Mouse (Mus musculus): Measurements from ENCODE around the gene Rapgef2.
A peak's percentile ranks its signal among the peaks of the same experiment; 100 is the strongest.

Rapgef2 gene

DNA sequence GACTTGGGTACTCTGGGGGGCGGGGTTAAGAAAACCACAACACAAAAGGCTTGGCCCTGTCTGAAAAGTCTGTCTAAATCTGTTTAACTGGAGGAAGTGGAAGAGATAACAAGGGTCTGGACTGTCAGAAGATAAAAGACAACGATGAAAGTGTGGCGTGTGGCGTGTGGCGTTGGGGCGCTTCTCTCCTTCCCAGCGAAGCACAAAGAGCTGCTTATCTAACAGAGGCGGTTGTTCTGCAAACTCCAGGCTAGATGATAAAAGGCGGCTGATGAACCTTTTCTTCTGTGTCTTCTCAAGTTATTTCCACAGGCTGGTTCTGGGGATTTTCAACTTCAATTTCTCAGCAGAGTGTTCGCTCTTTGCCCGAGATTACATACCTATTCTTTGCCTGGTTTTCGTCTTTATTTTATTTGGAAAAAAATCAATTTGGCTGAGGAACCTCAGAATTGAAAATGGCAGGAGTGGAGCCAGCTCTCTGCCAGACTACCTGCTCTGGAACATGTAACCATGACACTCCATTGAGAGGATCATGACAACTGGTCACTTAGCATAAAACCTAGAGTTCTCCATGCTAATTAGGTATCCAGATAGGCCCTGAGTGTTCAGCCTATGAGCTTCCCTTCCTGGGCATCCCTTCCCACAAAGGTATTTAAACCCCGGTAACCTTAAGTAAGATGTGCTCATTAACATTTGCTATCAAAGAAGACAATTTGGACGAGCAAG, 258.0 kb downstream of the Rapgef2 start:
- DNase-seq (ENCODE audit: low read depth), result no peak

GRCm38 (mm10) chr3:79025983-79026382, 260.3 kb downstream of the Rapgef2 start:
- DNase-seq (ENCODE audit: low read depth), result no peak

GRCm38 (mm10) chr3:79023735-79024328, 262.5 kb downstream of the Rapgef2 start:
- peak; percentile 4 for DNase-seq (ENCODE audit: low read depth)

GRCm38 (mm10) chr3:79022690-79023089, 263.6 kb downstream of the Rapgef2 start:
- DNase-seq (ENCODE audit: low read depth), result no peak

GRCm38 (mm10) chr3:79017440-79017839, 268.9 kb downstream of the Rapgef2 start:
- no peak for DNase-seq (ENCODE audit: low read depth)

GRCm38 (mm10) chr3:79016830-79017229, 269.5 kb downstream of the Rapgef2 start:
- DNase-seq (ENCODE audit: low read depth), result no peak

DNA sequence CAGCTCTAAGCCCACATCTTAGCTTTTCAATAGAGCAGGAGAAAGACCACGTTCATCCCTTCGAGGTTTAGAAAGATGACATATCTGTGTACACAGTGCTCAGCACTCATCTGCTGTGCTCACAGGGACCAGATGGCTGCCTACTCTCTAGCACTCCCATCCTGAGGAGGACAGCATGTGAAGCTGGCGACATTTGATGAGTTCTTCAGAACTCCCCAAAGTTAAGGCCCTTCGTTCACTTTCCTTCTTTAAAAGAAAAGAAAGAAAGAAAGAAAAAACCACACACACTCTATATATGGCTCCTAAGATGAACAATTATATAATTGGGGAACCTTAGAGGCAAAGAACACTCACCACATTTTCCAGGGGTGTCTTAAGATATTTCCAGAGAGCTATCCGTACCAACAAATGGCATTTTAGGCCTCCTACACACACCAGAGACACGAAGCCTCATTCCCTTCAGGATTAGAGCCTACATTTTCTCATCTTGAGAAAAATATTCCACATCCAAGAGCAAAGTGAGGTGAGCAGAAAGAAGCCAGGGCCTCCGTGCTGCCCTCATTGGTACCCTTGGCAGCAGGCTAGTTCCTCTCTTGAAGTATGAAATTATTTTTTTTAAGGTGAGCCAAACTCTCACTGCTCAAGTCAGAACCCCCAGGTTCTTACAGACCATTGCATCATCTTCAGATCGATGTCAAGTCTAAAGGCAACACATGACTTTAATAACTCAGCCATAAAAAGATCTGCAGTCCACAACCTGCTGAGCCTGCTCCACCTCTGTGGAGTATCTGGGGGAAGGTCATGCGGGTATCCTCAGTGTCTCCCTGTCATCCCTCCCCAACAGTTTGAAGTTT, 270.5 kb downstream of the Rapgef2 start:
- peak; percentile 26 for DNase-seq (ENCODE audit: low read depth)
